Mouse (Mus musculus): ENCODE data around the gene Mbd5. TPM values are rescaled to one million over a fixed set of nuclear protein-coding genes. Genes with fewer than 3 reads are reported as not detected.

Gene Mbd5
- polyA plus RNA-seq, 1 experiment from 2014 or later, result 19.3 TPM

DNA sequence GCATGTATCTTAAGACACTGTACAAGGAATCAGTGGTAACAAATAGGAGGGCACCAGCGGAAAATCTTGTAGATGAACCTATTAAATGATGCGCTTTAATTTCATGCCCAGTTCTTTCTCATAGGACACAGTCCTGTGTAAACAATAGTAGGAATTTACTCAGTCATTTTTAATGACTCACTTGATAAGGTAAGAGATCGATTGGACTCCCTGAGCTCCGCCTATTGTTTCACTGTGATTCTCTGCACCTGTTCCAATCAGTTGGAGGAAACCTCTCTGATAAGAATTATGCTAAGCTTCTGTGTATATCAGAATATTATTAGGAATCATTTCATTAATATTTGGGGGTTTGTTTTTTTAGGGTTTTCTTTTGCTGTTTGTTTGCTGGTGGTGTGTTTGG, 100.7 kb downstream of the Mbd5 start:
- H3K9me3 ChIP-seq, result no peaks in the 10 kb centered on the region
- H3K36me3 ChIP-seq, result no peaks in the 10 kb centered on the region
- no peaks in the 10 kb centered on the region for H3K4me1 ChIP-seq (replicated peaks)
- ATAC-seq, result 0 out of 2 replicates have a peak, but pooled peaks have one; percentile 53
- H3K4me2 ChIP-seq (replicated peaks), result no peak overlapping the region
- no peak overlapping the region for H3K27ac ChIP-seq
- 68% methylated on average over 4 of the region's 4 CpGs for WGBS
- no peak overlapping the region for H3K9ac ChIP-seq
- no peaks in the 10 kb centered on the region for H3K27me3 ChIP-seq (replicated peaks)
- H3K4me3 ChIP-seq (replicated peaks), result no peak overlapping the region

DNA sequence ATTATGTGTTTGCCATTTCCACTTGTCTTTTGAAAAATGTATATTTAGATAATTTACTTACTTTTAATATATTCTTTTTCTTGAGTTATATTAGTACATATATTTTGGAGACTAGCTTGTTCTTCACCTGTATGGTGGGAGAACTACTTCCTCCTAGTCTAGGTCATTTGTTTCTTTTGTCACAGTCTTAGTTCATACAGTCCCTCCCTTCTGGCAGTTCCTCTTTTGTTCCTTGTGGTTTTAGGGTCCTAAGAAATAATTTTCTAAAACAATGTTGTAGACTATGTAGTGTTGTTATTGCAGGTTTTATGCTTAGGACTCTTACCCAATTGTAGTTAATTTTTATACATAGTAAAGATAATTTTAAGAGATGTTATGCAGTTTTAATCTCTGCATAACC, 118.6 kb downstream of the Mbd5 start:
- H3K4me1 ChIP-seq (replicated peaks), result no peaks in the 10 kb centered on the region
- H3K9me3 ChIP-seq, result no peaks in the 10 kb centered on the region
- H3K36me3 ChIP-seq, result no peaks in the 10 kb centered on the region
- H3K27me3 ChIP-seq (replicated peaks), result no peaks in the 10 kb centered on the region
- ATAC-seq, result no peak
- no peak overlapping the region for H3K27ac ChIP-seq
- H3K9ac ChIP-seq, result no peak overlapping the region
- H3K4me2 ChIP-seq (replicated peaks), result no peak overlapping the region
- no peak overlapping the region for H3K4me3 ChIP-seq (replicated peaks)

DNA sequence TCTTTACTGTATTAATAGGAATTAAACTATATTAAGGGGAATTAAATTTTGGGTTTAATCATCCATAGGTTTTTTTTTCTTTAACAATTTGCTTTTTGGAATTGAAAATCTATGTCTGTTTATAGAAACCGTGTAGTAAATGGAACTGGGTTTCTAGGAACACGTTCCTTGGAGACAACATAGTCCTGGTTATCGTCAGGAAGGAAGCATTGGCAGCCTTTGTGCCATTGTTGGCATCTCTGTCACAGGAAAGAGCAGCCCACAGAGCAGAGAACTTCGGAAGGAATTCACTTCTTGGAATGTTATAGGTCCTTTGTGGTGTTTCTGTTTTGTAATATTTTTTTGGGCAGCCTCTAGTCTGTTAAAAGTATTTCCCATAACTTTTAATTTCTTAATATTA, 135.7 kb downstream of the Mbd5 start:
- 49% methylated on average over 4 of the region's 4 CpGs for WGBS
- Histone ChIP-seq H3K27me3 (replicated peaks) (no peaks in the 10 kb centered on the region), H3K4me2 (replicated peaks) (no peak overlapping the region), H3K9me3 (no peaks in the 10 kb centered on the region), H3K4me3 (replicated peaks) (no peak overlapping the region), H3K27ac (no peak overlapping the region), H3K9ac (no peak overlapping the region), H3K4me1 (replicated peaks) (no peaks in the 10 kb centered on the region), H3K36me3 (no peaks in the 10 kb centered on the region)
- no peak for ATAC-seq

DNA sequence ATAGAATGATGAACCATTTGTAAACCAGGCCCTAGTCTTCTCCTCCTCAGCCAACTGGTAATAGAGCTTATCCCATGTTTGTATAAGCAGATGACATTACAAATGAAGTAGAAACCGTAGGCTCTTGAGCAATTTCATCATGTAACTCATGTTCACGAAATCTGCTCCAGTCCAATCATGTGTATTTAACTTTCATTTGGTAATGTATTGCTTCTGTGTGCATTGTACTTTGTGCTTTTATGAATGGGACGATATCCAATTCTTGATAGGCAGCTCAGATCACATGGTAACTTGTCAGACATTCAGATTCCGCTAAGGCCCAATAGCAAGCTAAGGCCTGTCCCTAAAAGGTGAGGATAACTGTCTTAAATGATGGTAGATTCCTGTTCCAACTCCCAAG, 141.5 kb downstream of the Mbd5 start:
- no peak overlapping the region for H3K4me3 ChIP-seq (replicated peaks)
- 91% methylated on average over 4 of the region's 4 CpGs for WGBS

DNA sequence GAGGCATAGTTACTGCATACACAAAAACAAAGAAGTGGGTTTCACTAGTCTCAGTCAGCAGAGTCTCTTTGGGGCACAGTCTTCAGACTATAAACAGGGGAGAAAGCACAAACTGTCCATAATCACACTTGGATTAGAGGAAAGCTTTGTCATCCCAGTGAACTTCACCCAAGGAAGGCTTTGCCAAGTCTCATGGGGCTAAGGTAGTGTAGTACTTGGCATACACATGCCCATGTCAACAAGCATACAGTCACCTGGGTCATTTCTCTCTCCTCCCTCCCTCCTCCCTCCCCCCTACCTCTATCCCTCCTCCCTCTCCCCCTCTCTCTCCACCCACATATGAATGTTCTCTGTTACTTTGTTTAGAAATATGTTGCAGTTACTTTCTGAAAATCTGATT, 147.5 kb downstream of the Mbd5 start:
- Histone ChIP-seq H3K4me1 (replicated peaks) (no peaks in the 10 kb centered on the region), H3K9me3 (no peaks in the 10 kb centered on the region), H3K27ac (no peak overlapping the region), H3K4me2 (replicated peaks) (no peak overlapping the region), H3K9ac (no peak overlapping the region), H3K4me3 (replicated peaks) (no peak overlapping the region), H3K36me3 (no peaks in the 10 kb centered on the region), H3K27me3 (replicated peaks) (no peaks in the 10 kb centered on the region)
- no peak for ATAC-seq

More for the DNA sequence above, 141.5 kb downstream of the Mbd5 start:
- H3K9ac ChIP-seq, result no peak overlapping the region
- H3K27me3 ChIP-seq (replicated peaks), result no peaks in the 10 kb centered on the region
- H3K36me3 ChIP-seq, result no peaks in the 10 kb centered on the region
- H3K9me3 ChIP-seq, result no peaks in the 10 kb centered on the region
- H3K4me1 ChIP-seq (replicated peaks), result no peaks in the 10 kb centered on the region
- no peak for ATAC-seq
- no peak overlapping the region for H3K4me2 ChIP-seq (replicated peaks)
- no peak overlapping the region for H3K27ac ChIP-seq

DNA sequence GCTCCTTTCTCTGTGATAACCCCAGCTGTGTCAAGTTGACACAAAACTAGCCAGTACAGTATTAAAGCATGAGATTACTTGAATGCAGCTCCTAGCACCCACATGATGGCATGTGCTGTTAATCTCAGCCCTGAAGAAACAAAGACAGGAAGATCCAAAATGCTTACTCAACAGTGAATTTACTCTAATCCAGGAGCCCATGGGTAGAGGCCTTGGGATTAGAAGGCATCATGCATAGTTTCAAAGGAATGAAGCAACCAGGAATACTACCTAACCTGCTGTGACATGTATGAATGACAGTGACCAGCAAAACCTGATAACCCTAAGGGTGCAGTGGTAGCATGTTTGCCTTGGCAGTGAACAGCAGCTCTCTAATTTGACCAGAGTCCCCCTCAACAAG, 159.6 kb downstream of the Mbd5 start:
- no peaks in the 10 kb centered on the region for H3K27me3 ChIP-seq (replicated peaks)
- no peak overlapping the region for H3K9ac ChIP-seq
- H3K27ac ChIP-seq, result no peak overlapping the region
- no peaks in the 10 kb centered on the region for H3K4me1 ChIP-seq (replicated peaks)
- no peak overlapping the region for H3K4me2 ChIP-seq (replicated peaks)
- no peaks in the 10 kb centered on the region for H3K36me3 ChIP-seq
- no peaks in the 10 kb centered on the region for H3K9me3 ChIP-seq
- ATAC-seq, result no peak
- H3K4me3 ChIP-seq (replicated peaks), result no peak overlapping the region

DNA sequence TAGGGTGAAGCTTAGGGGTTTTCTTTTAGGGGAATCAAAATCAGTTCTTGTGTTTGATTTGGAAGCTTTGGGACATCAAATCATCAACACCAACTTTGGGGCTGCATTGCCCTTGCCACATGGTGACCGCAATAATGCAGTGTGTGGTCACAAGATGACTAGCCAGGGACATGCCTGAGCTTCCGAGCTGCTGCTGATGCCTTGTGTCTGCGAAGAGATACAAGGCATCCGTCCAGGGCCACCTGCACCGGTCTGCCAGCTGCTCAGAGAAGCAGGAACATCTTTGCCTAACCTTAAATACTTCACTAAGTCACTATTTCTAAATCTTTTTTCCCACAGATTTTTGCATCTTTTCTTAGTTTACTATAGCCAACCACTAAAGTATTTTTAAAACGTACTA, 170.6 kb downstream of the Mbd5 start:
- Histone ChIP-seq H3K4me3 (replicated peaks) (no peak overlapping the region), H3K4me1 (replicated peaks) (no peaks in the 10 kb centered on the region), H3K9ac (no peak overlapping the region), H3K27ac (no peak overlapping the region), H3K4me2 (replicated peaks) (no peak overlapping the region), H3K36me3 (no peaks in the 10 kb centered on the region), H3K27me3 (replicated peaks) (no peaks in the 10 kb centered on the region), H3K9me3 (no peaks in the 10 kb centered on the region)
- ATAC-seq, result no peak
- 89% methylated on average over 6 of the region's 6 CpGs for WGBS

DNA sequence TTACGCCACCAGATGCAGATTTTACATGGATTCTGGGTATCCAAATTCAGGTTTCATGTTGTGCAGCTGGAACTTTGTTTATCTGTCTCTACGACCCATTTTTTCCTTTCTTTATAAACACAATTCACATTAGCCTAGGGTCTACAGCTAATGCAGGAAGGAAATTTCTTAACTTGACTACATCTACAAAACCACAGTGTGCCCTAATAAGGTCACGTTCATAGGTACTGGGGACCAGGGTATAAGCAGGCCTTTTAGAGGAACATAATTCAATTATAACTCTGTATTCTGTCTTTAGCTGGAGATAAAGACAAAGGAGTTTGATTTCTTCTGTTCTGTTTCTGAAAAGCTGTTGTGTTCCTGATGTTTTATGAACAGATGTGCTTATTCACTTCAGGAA, 172.3 kb downstream of the Mbd5 start:
- H3K9me3 ChIP-seq, result no peaks in the 10 kb centered on the region
- H3K4me2 ChIP-seq (replicated peaks), result no peak overlapping the region
- no peak overlapping the region for H3K4me3 ChIP-seq (replicated peaks)
- no peaks in the 10 kb centered on the region for H3K36me3 ChIP-seq
- H3K27me3 ChIP-seq (replicated peaks), result no peaks in the 10 kb centered on the region
- no peak overlapping the region for H3K27ac ChIP-seq
- no peaks in the 10 kb centered on the region for H3K4me1 ChIP-seq (replicated peaks)
- 67% methylated on average over 3 of the region's 3 CpGs for WGBS
- no peak for ATAC-seq
- no peak overlapping the region for H3K9ac ChIP-seq

DNA sequence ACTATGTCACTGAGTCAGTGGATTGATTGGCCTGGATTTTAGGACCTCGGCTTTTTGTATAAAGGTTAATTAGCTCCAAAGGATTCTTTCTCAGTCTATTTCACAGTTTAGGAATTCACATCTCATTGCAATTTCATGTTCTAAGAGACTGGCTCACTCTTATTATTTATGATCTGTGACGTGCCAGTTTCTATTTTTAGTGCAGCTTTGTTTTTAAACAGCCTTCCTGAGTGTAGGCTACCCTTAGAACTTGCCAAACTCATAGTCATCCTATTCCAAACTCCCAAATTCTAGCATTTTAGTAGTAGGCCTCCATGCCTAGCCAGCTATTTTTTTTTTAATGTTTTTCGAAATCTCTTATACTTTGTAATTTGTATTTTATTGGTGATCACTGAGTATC, 192.9 kb downstream of the Mbd5 start:
- no peak overlapping the region for H3K4me2 ChIP-seq (replicated peaks)

DNA sequence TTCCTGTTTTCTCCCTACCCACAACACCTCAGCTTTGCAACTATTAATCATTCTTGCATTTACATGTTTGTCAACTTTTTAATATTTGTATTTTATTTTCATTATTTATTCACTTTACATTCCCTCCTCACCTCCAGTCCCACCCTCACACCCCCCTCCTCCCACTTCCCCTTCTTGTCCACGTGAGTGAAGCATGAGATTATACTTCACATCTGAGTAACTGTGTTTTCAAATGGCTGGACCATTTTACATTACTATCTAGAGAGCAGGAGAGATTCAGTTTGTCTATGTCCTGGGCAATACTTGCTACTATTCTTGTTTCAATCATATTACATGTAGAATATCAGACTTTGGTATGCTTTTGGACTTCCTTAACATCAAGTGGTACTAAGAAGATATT, 204.3 kb downstream of the Mbd5 start:
- 74% methylated on average over 1 of the region's 1 CpGs for WGBS
- no peak overlapping the region for H3K4me2 ChIP-seq (replicated peaks)

More for the DNA sequence above, 192.9 kb downstream of the Mbd5 start:
- Histone ChIP-seq H3K27me3 (replicated peaks) (no peaks in the 10 kb centered on the region), H3K4me3 (replicated peaks) (no peak overlapping the region), H3K36me3 (no peaks in the 10 kb centered on the region), H3K4me1 (replicated peaks) (no peaks in the 10 kb centered on the region), H3K9ac (no peak overlapping the region), H3K27ac (no peak overlapping the region), H3K9me3 (no peaks in the 10 kb centered on the region)
- 65% methylated on average over 3 of the region's 3 CpGs for WGBS
- ATAC-seq, result no peak

DNA sequence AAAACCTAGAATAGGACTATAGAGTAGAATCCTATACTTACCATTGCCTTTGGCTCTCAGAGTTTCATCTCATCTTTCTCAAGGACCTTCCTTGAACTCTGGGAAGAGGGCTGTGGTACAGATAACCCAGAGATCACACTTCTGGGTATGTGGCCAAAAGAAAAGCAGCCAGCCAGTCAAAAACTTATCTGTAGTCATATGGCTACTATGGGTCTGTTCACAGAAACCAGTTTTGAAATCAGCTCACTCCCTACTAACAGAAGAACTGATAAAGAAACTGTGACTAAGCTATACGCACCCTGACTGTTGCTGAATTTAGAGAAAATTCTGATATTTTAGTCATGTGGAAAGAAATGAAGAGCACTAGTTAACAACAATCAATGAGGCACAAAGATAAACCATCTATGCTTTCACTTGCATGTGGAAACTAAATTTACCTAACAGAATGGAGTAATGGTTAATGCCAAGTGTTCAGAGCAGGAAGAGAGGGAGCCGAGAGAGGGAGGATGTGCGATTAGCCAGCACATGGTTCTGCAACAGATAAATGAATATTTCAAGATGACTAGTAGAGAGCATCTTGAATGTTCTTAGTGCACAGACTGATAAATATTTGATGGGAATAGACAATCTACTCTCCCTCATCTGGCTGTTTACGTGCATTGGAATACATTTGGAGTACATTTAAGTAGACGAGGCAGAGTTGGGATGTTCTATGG, 211.1 kb downstream of the Mbd5 start:
- H3K9ac ChIP-seq, result no peak overlapping the region
- no peaks in the 10 kb centered on the region for H3K27me3 ChIP-seq (replicated peaks)
- H3K27ac ChIP-seq, result no peak overlapping the region
- H3K4me2 ChIP-seq (replicated peaks), result no peak overlapping the region
- no peak overlapping the region for H3K4me3 ChIP-seq (replicated peaks)
- no peak for ATAC-seq
- H3K36me3 ChIP-seq, result no peaks in the 10 kb centered on the region
- H3K4me1 ChIP-seq (replicated peaks), result no peaks in the 10 kb centered on the region
- 83% methylated on average over 5 of the region's 5 CpGs for WGBS
- H3K9me3 ChIP-seq, result no peaks in the 10 kb centered on the region

More for the DNA sequence above, 204.3 kb downstream of the Mbd5 start:
- no peak overlapping the region for H3K4me3 ChIP-seq (replicated peaks)
- no peak overlapping the region for H3K9ac ChIP-seq
- H3K4me1 ChIP-seq (replicated peaks), result no peaks in the 10 kb centered on the region
- no peak overlapping the region for H3K27ac ChIP-seq
- H3K27me3 ChIP-seq (replicated peaks), result no peaks in the 10 kb centered on the region
- ATAC-seq, result no peak
- H3K36me3 ChIP-seq, result no peaks in the 10 kb centered on the region
- no peaks in the 10 kb centered on the region for H3K9me3 ChIP-seq

DNA sequence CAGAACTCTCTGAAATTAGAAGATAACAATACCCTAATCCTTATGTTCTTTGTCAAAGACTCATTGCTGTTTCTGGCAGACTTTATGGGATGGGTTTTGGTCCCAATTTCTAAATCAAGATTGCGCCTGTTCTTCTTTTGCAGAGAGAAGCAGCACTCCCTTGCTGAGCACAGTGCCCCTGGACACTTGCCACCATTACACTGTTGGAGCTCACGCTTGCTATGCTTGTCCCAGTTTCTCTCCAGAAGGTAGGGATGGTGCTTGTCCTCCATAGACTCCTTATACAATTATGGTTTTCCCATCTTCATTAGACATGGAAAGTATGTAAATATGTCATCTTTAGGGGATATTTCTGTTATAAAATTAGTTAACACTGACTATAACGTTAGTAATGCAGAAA, 220.5 kb downstream of the Mbd5 start:
- Histone ChIP-seq H3K4me1 (replicated peaks) (no peaks in the 10 kb centered on the region), H3K27me3 (replicated peaks) (no peaks in the 10 kb centered on the region), H3K4me3 (replicated peaks) (no peak overlapping the region), H3K36me3 (no peaks in the 10 kb centered on the region), H3K27ac (no peak overlapping the region), H3K9ac (no peak overlapping the region), H3K4me2 (replicated peaks) (no peak overlapping the region), H3K9me3 (no peaks in the 10 kb centered on the region)
- WGBS, result 92% methylated on average over 3 of the region's 3 CpGs
- ATAC-seq, result no peak

DNA sequence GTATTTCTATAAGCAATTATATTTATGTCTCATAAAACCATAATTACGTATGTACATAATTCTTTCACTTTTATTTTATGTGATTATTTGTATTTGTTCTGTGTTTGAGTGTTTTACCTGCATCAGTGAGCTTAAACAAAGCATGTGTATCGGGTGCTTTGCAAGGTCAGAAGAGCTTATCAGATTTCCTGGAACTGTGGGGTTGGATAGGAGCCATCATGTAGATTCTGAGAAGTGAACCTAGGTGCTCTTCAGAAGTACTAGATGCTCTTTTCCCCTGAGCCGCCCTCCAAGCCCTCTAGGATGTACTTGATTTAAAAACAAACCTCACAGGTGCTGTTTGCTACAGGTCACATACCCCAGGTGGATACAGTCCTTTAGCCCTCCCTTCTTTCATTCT, 227.7 kb downstream of the Mbd5 start:
- Histone ChIP-seq H3K9me3 (no peaks in the 10 kb centered on the region), H3K36me3 (no peaks in the 10 kb centered on the region), H3K4me3 (replicated peaks) (no peak overlapping the region), H3K27me3 (replicated peaks) (no peaks in the 10 kb centered on the region), H3K4me2 (replicated peaks) (no peak overlapping the region), H3K4me1 (replicated peaks) (no peaks in the 10 kb centered on the region), H3K9ac (no peak overlapping the region), H3K27ac (no peak overlapping the region)
- 82% methylated on average over 3 of the region's 3 CpGs for WGBS
- no peak for ATAC-seq
